Mouse (Mus musculus) CD4-positive, CD25-positive, alpha-beta regulatory T cell, adult 4 months (primary cell): ENCODE results near the gene Krtap5-3. TPM values are rescaled to one million over a fixed set of nuclear protein-coding genes. Genes with fewer than 3 reads are reported as not detected.

Source experiments
- polyA plus RNA-seq, 2 experiments: library from polyadenylated mRNA; unstranded; fragments of 100-300 nt; shearing (Covaris generic); gene quantifications; one replicate each; pipeline ENCODE4 v1.2.1; 2017

Gene Krtap5-3
- polyA plus RNA-seq, 2 experiments from 2014 or later: not detected

Other genes with a start within 250 kb of the Krtap5-3 start
- 10 to 100 TPM; 63.0 to 78.7 TPM for gene Mob2, start 140.3 kb upstream of the Krtap5-3 start, polyA plus RNA-seq
- gene Dusp8, start 105.5 kb upstream of the Krtap5-3 start, polyA plus RNA-seq: under 1 TPM in 1 of 2 experiments, not detected in 1; 0.17 TPM
- gene Gm45618, start 80.6 kb upstream of the Krtap5-3 start, polyA plus RNA-seq: not detected
- gene Gm39115, start 65.3 kb upstream of the Krtap5-3 start, polyA plus RNA-seq: not detected
- gene Gm45337, start 56.8 kb upstream of the Krtap5-3 start, polyA plus RNA-seq: not detected
- not detected for gene Gm29735, start 44.3 kb upstream of the Krtap5-3 start, polyA plus RNA-seq
- not detected for gene Gm4553, start 35.6 kb upstream of the Krtap5-3 start, polyA plus RNA-seq
- gene Krtap5-2, start 25.4 kb upstream of the Krtap5-3 start, polyA plus RNA-seq: not detected
- not detected for gene Gm10153, start 11.0 kb upstream of the Krtap5-3 start, polyA plus RNA-seq
- gene Gm7579, start 10.5 kb downstream of the Krtap5-3 start, polyA plus RNA-seq: not detected
- gene Krtap5-5, start 28.6 kb downstream of the Krtap5-3 start, polyA plus RNA-seq: not detected
- not detected for gene Gm40460, start 39.7 kb downstream of the Krtap5-3 start, polyA plus RNA-seq
- gene Gm2431, start 57.0 kb downstream of the Krtap5-3 start, polyA plus RNA-seq: not detected
- gene Gm4559, start 73.0 kb downstream of the Krtap5-3 start, polyA plus RNA-seq: not detected
- not detected for gene Krtap5-1, start 95.8 kb downstream of the Krtap5-3 start, polyA plus RNA-seq
- not detected for gene Krtap5-4, start 102.2 kb downstream of the Krtap5-3 start, polyA plus RNA-seq
- under 1 TPM in 1 of 2 experiments, not detected in 1; 0.91 TPM for gene Ifitm10, start 172.4 kb downstream of the Krtap5-3 start, polyA plus RNA-seq
- not detected for gene Gm49369, start 181.3 kb downstream of the Krtap5-3 start, polyA plus RNA-seq
- gene Ctsd, start 186.7 kb downstream of the Krtap5-3 start, polyA plus RNA-seq: 100 to 1,000 TPM; 277 to 325 TPM
- not detected for gene Syt8, start 233.5 kb downstream of the Krtap5-3 start, polyA plus RNA-seq
- gene Tnni2, start 240.4 kb downstream of the Krtap5-3 start, polyA plus RNA-seq: not detected